Mouse (Mus musculus) brain, embryonic 14.5 days (tissue): ENCODE data around the gene Bex6. TPM values are rescaled to one million over a fixed set of nuclear protein-coding genes. Genes with fewer than 3 reads are reported as not detected.
A peak's percentile ranks its signal among the peaks of the same experiment; 100 is the strongest.

Experiments used
- DNase-seq: peaks from one replicate; pipeline ENCODE4 v3.0.0-alpha.2; 2011; ENCODE audit warnings: low read depth
- CTCF ChIP-seq: fragments of 200-500 bp; IDR thresholded peaks from 2 replicates; pipeline ENCODE4 v1.5.1; 2012; ENCODE audit warnings: inconsistent platforms, mild to moderate bottlenecking, moderate library complexity, borderline replicate concordance; ENCODE audit not compliant: insufficient read depth, insufficient read length; ENCODE audit errors: extremely low read depth
- POLR2A ChIP-seq: fragments of 200-500 bp; IDR thresholded peaks from 2 replicates; pipeline ENCODE4 v1.6.1; 2012; ENCODE audit warnings: mild to moderate bottlenecking, inconsistent platforms, borderline replicate concordance; ENCODE audit not compliant: poor library complexity, insufficient read depth, insufficient read length, severe bottlenecking; ENCODE audit errors: extremely low read depth
- polyA plus RNA-seq: library from polyadenylated mRNA; depleted of rRNA; stranded (reverse); fragments of >200 nt; gene quantifications from 2 replicates; pipeline ENCODE4 v1.2.3, GENCODE M21; 2012; rRNA removed

The Bex6 gene
- polyA plus RNA-seq: not detected in 2 replicates

DNA sequence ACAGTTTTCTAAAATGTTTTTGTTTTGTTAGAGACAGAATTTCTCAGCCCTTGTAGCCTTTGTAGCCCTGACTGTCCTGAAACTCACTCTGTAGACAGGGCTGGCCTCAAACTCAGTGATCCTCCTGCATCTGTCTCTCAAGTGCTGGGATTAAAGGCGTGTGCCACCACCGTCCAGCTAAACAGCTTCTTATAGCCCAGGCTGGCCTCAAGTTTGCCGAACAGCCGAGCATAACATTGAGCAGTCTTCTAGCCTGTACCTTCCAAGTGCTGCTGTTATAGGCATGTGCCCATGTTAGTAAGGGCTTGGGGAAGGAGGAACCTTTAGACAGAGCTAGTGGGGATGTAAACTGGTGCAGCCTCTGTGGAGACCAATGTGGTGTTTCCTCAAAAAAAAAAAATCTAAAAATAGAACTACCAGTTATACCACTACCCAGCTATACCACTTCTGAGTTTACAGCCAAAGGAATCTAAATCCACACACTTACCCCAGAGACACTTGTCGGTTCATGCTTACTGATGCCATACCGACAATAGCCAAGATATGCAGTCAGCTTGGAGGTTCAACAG lies at the start of gene Bex6:
Gene Bex6, plus strand, starts transcription at position 491 of the 569 bp plus-strand sequence.
- DNase-seq: no peak
- no peak for TF ChIP-seq CTCF
- TF ChIP-seq POLR2A: no peak

DNA sequence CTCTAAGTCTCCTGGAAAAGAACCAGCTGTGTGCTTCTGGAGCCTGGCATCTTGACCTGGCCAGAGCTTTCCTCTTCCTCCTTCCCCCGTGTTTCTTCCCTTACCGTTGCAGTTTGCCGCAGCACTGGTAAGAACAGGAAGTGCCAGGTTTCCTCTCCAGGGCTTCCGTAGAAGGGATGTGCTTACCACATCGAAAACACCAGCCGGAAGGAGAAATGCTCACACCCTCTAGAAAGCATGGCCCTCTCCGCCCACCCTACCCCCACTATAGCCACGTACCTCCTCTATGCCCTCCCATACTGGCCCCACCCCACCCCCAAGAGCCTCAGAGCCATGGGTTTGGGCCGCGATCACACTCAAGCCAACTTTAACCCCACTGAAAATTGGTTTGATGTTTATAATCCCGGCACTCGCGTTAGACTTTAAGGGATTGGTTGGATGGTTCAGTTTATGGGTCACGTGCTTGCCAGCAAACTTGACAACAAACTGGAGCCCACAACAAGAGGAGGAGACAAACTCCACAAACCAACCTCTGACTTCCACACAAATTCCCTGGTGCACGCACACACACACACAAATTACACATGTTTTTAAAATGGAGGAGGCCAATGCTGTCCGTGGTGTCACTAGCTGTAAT lies 49.3 kb upstream of the Bex6 start:
- TF ChIP-seq POLR2A (no peak), CTCF (no peak)
- peak; percentile 2 for DNase-seq

DNA sequence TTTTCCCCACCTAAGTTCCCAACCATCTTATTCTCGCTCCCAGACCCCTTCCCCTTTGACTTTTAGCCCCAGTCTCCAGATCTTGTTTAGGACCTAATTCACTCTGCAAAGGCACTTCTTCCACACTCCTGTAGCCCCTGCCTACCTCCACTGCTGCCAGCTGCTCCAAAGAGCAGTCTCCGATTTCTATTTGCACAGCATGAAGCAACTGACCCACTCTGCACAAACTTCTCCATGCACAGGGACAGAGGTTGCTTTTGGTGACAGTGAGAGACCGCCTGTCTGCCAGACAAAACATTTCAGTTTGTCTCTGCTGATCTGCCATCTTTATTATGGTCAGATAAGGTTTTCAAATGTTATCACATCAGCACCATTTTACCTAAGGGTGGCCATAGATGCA lies 46.5 kb upstream of the Bex6 start:
- DNase-seq: no peak
- no peak for TF ChIP-seq CTCF
- TF ChIP-seq POLR2A: no peak

DNA sequence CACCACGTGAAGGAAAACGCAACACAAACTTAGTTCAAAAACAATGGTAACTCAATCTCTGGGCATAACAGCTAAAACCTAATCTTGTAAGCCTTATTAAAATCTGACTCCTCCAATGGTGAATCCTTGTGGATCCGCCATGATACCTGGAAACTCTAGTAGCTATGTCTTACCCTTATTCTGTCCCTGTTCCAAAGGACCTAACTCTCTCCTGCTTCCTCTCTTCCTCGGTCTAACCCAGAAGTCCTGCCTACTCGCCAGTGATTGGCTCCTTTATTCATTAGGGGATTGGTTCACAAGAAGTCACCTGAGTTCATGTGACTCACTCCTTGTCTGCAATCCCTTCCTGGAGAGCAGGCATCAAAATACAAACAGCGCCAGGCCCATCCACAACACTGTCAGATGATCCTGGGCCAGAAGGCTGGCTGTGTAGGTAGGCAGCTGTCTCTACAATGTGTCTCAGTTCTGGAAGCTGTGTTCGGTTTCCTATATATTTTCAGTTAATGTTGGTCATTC lies 43.7 kb upstream of the Bex6 start:
- TF ChIP-seq POLR2A (no peak), CTCF (no peak)
- DNase-seq: no peak

DNA sequence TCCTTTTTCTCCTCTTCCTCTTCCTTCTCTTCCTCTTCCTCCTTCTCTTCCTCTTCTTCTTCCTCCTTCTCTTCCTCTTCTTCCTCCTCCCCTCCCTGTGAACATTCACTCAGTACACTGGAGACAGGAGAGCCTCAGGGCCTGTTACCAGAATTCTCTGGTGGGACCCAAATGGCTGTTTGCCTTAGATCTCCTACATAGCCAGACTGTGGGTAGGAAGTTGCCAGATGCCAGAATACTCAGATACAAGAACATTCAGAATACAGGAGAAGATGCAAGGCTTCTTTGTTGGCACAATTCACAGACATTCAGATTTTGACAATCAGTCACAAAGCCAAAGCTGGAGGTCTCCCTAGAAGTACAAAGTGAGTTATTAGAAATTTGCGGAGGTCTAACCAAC lies 40.7 kb upstream of the Bex6 start:
- TF ChIP-seq CTCF (no peak), POLR2A (no peak)
- no peak for DNase-seq

DNA sequence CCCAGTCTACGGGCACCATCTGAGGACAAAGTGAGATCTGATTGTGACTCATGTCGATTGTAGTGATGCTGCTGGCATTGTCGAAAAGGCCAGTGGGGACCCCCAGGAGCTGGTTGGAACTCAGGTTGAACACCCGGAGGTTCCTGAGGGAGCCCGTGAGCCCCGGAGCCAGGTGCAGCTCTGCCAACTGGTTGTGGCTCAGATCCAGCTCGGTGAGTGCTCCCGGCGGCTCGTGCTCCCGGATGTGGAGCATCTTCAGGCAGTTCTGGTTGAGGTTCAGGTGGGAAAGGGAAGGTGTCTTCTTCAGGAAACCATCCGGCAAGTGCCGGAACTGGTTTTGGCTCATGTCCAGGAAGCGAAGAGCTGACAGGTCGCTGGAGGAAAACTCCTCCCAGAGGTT lies 35.9 kb upstream of the Bex6 start:
- no peak for DNase-seq
- TF ChIP-seq CTCF (no peak), POLR2A (no peak)

DNA sequence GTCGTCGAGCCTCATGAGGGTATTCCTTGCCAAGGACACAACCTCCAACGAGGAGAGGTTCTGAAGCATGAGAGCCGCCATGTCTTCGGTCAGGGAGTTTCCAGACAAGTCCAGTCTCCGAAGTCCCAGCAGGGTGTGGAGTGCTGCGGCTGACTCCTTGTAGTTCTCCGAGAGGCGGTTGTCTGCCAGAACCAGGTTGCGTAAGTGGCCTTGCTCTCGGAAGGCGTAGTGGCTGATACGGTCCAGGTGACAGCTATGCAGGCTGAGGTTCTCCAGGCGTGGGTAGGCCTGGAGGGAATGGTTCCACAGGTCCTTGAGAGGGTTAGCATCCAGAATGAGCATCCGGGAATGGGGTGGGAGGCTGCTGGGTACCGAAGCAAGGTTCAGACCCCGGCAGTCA lies 35.0 kb upstream of the Bex6 start:
- TF ChIP-seq POLR2A (no peak), CTCF (no peak)
- DNase-seq: no peak

DNA sequence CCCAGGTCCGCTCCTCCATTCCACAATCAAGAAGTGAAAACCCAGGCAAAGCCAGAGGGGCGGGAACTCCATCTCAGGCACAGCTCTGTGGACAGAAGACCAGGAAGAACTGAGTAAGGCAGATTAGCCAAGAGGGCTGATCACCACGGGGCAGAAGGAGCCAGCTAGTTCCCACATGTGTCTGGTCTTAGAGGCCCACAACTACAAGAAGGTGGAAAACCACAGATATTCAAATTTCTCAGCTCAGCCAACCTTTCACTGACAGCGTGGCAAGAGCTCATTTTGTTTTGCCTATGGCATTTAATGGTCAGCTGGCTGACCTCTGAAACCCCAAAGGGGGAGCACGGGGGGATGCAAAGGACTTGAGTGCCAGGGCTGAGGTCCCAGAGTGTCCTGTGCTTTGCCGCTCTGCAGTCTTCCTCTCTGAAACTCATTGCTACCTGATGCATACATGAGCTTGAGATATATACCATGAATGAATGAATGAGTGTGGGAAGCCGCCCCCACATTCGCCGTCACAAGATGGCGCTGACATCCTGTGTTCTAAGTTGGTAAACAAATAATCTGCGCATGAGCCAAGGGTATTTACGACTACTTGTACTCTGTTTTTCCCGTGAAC lies 31.9 kb upstream of the Bex6 start:
- no peak for TF ChIP-seq POLR2A
- no peak for TF ChIP-seq CTCF
- peak; percentile 50 for DNase-seq

DNA sequence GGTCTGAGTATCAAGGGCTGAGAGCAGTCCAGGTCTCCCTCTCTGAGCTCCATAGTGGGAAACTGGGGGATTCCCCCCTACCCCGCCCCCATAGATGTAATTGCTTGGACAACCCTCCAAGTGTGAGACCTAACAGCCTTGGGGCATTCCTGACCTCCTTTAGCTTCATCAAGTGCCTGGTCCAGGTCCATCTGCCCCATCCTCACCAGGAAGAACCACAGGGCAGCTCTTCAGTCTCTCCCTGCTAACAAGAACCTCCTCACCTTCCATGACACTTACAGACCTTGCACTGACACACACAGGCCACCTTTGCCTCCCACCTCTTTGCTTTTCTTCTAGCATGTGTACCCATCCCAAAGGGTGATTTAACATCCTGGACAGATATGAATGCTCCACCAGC lies 25.6 kb upstream of the Bex6 start:
- no peak for DNase-seq
- TF ChIP-seq POLR2A: no peak
- no peak for TF ChIP-seq CTCF

DNA sequence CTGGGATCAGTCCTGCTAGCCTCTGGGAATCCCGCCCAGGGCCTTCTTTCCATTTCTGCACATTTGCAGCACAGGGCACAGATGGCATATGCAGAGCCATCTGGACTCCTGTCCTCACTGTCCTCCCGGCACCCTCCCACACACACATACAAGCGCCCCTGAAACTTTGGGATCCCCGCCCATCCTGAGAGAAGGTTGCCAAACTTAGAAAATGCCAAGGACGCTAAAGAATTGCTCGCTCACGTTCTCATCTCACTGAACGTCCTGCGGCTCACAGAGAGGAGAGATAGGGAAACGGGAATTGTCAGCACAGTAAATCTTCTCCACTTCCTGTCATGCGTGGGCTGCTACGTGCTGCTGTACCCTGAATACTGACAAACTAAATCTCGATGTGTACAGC lies 25.2 kb upstream of the Bex6 start:
- TF ChIP-seq CTCF (no peak), POLR2A (no peak)
- DNase-seq: peak; percentile 73

DNA sequence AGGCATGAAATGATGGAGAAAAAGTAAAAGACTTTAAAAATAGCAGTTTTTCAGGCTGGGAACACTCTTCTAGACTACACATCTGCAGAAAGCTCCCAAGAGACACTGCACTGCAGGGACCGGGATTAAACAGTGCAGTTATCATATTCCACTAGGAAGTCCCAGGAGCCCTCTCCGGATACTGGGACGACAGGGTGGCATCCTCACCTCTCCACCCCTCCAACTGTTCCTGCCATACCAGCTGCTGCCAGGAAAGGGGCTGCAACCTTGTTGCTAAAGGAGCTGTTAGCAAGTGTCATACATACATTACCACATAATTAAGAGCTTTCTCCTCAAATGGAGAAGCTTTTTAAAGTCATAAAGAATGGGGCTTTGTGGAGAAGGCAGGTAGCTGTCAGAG lies 22.9 kb upstream of the Bex6 start:
- DNase-seq: peak; percentile 69
- TF ChIP-seq POLR2A (no peak), CTCF (no peak)

DNA sequence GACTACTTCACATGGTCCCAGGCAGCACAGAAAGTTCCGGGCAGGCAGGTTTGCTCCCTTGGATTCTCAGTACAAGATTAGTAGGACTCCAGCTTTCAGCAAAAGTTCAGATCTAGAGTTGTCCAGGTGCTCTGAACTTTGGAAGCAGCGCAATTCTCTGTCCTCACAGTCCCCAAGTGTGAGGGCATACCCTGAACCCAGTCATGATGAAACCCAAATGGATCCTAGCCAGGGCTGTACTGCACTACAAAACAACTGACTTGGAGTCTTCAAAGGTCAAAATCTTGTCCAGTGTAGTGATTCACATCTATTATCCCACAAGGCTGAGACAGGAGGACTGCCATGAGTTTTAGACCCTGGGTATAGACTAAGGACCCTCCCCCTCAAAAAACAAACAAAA lies 22.3 kb upstream of the Bex6 start:
- TF ChIP-seq CTCF: no peak
- no peak for TF ChIP-seq POLR2A

DNA sequence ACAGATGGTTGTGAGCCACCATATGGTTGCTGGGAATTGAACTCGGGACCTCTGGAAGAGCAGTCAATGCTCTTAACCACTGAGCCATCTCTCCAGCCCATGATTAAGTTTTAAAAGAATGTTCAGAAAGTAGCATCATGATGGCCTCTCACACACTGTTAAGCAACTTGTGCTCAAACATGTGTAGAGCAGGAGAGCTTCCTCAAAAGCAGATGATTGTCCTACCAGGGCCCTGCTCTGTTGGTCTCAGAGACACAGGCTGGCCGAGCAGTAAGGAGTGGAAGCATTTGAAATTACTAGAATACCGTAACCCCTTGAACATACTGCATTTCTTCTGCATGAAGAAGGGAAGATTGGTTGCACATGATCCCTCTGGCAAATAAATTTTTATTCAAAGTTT lies 20.7 kb upstream of the Bex6 start:
- TF ChIP-seq CTCF (no peak), POLR2A (no peak)
- no peak for DNase-seq

More for the DNA sequence above, 22.3 kb upstream of the Bex6 start:
- no peak for DNase-seq
